ENCODE assay signal across 11 mouse cellular contexts in the genomic region with DNA sequence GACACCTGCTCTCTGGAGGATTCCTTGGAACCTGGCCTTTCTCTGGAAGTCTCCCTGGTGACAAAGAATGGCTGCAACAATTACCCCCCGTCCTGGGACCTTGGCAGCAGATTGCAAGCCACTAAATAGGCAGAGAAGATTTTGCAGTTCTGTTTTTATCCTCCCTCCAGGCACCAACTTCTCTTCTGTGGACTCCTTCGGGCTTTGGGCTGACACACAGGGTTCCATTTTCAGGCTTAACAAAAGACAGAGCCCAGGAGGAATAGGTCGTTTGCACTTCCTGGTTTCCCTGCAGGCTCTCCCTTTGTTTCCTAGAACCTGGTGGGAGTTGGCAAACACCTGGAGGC. TPM values are rescaled to one million over a fixed set of nuclear protein-coding genes. Genes with fewer than 3 reads are reported as not detected.
DNase-seq lines count a peak whose midpoint lies in the region; ATAC-seq and TF ChIP-seq lines count a peak whose summit lies in the region.
"Had no signal": no experiment of that assay in that cellular context is flagged by ENCODE, and none has a peak within 500 bp of the region (broad histone marks: within the 10 kb centered on the region; RNA-seq: fewer than 3 reads in every experiment).

No protein-coding gene starts in this region.

- no peaks in the 10 kb centered on the region for H3K9me3 ChIP-seq in heart, embryonic 10.5 days
- no peaks in the 10 kb centered on the region for H3K9me3 ChIP-seq in embryonic facial prominence, embryonic 14.5 days (ENCODE audit: control insufficient read depth, low read length)
- H3K9me3 ChIP-seq in hindbrain, embryonic 13.5 days = no peaks in the 10 kb centered on the region
- H3K9me3 ChIP-seq in midbrain, embryonic 15.5 days = no peaks in the 10 kb centered on the region
- H3K9me3 ChIP-seq: lung, embryonic 15.5 days had no signal

- H3K4me3 ChIP-seq in heart, embryonic 10.5 days = peak overlapping the region; percentile 33
- H3K4me3 ChIP-seq in embryonic facial prominence, embryonic 14.5 days (ENCODE audit: low read depth, low read length) = peak overlapping the region; percentile 21
- H3K4me3 ChIP-seq in hindbrain, embryonic 13.5 days = peak overlapping the region; percentile 17
- peak overlapping the region; percentile 20 for H3K4me3 ChIP-seq in midbrain, embryonic 15.5 days
- H3K4me3 ChIP-seq in left cerebral cortex, adult 2 months = no peak overlapping the region
- H3K4me3 ChIP-seq: lung, embryonic 15.5 days had no signal

- intact Hi-C loops in heart, postnatal 25 days (cut with DNase I) = loop anchor here (10.0 kb wide), 1 partner anchor 230 kb away; no protein-coding TSS in a partner anchor
- intact Hi-C loops in left cerebral cortex, adult 2 months (cut with DNase I) = no loop called here

- WGBS in heart, embryonic 10.5 days = 13% methylated on average over 3 of the region's 3 CpGs
- WGBS in embryonic facial prominence, embryonic 14.5 days = 6% methylated on average over 3 of the region's 3 CpGs
- WGBS in hindbrain, embryonic 13.5 days = 4% methylated on average over 3 of the region's 3 CpGs
- WGBS in midbrain, embryonic 15.5 days = 3% methylated on average over 3 of the region's 3 CpGs

- no peak for TF ChIP-seq CTCF in left cerebral cortex, adult 2 months (IDR thresholded peaks at IDR 0.05)

- peak overlapping the region; percentile 30; the same call in 1 of the 2 replicates for H3K9ac ChIP-seq in embryonic facial prominence, embryonic 14.5 days (ENCODE audit: low read depth, low read length)
- H3K9ac ChIP-seq in hindbrain, embryonic 13.5 days = no peak overlapping the region; the same call in 1 of the 2 replicates
- H3K9ac ChIP-seq in midbrain, embryonic 15.5 days = peak overlapping the region; percentile 17; the same call in 1 of the 2 replicates
- H3K9ac ChIP-seq: lung, embryonic 15.5 days had no signal

- no peak for DNase-seq in heart, embryonic 10.5 days (ENCODE audit: low spot score)
- no peak for DNase-seq in heart, postnatal 25 days (ENCODE audit: low spot score)
- DNase-seq in embryonic facial prominence, embryonic 14.5 days (ENCODE audit: low spot score) = no peak
- DNase-seq in thymus, adult 18-20 months = no peak
- no peak for DNase-seq in cerebellum, adult 9-11 months
- DNase-seq in left cerebral cortex, adult 2 months (ENCODE audit: extremely low spot score in 1 of 2, low spot score in 2 of 2) = no peak
- DNase-seq: adrenal gland, postnatal 10 days had no signal

- peaks cover 9% of the 10 kb centered on the region; the same call in 1 of the 2 replicates for H3K4me1 ChIP-seq in heart, embryonic 10.5 days
- H3K4me1 ChIP-seq in embryonic facial prominence, embryonic 14.5 days (ENCODE audit: control insufficient read depth, insufficient read depth, low read length) = 0 out of 2 replicates have a peak, but pooled peaks cover 7% of the 10 kb centered on the region
- H3K4me1 ChIP-seq in hindbrain, embryonic 13.5 days (replicated peaks) = peaks cover 12% of the 10 kb centered on the region
- peaks cover 12% of the 10 kb centered on the region for H3K4me1 ChIP-seq in midbrain, embryonic 15.5 days
- H3K4me1 ChIP-seq: lung, embryonic 15.5 days had no signal

- peak; percentile 85 for ATAC-seq in embryonic facial prominence, embryonic 14.5 days (ENCODE audit: low read depth)
- ATAC-seq in hindbrain, embryonic 13.5 days (ENCODE audit: low FRiP score) = peak; percentile 66; the same call in 1 of the 2 replicates
- peak; percentile 58 for ATAC-seq in midbrain, embryonic 15.5 days (replicated peaks)
- ATAC-seq: inflammation-experienced regulatory T-cells, adult 6 months had no signal

- H3K27me3 ChIP-seq in heart, embryonic 10.5 days (ENCODE audit: insufficient read depth, poor library complexity, severe bottlenecking) = no peaks in the 10 kb centered on the region
- no peaks in the 10 kb centered on the region for H3K27me3 ChIP-seq in embryonic facial prominence, embryonic 14.5 days (replicated peaks; ENCODE audit: control insufficient read depth, insufficient read depth, low read length)
- no peaks in the 10 kb centered on the region for H3K27me3 ChIP-seq in hindbrain, embryonic 13.5 days
- H3K27me3 ChIP-seq in midbrain, embryonic 15.5 days (replicated peaks) = no peaks in the 10 kb centered on the region
- H3K27me3 ChIP-seq: lung, embryonic 15.5 days had no signal

- H3K27ac ChIP-seq in heart, embryonic 10.5 days = peak overlapping the region; percentile 76
- H3K27ac ChIP-seq in embryonic facial prominence, embryonic 14.5 days (replicated peaks; ENCODE audit: low read depth, low read length) = peak overlapping the region; percentile 36
- peak overlapping the region; percentile 30; the same call in 1 of the 2 replicates for H3K27ac ChIP-seq in hindbrain, embryonic 13.5 days
- H3K27ac ChIP-seq in midbrain, embryonic 15.5 days = peak overlapping the region; percentile 46
- H3K27ac ChIP-seq in left cerebral cortex, adult 2 months = no peak overlapping the region
- H3K27ac ChIP-seq: lung, embryonic 15.5 days had no signal

- H3K36me3 ChIP-seq in heart, embryonic 10.5 days = no peaks in the 10 kb centered on the region
- H3K36me3 ChIP-seq in embryonic facial prominence, embryonic 14.5 days (ENCODE audit: control insufficient read depth, insufficient read depth, low read length) = no peaks in the 10 kb centered on the region
- H3K36me3 ChIP-seq in hindbrain, embryonic 13.5 days = no peaks in the 10 kb centered on the region
- H3K36me3 ChIP-seq in midbrain, embryonic 15.5 days (replicated peaks) = no peaks in the 10 kb centered on the region
- H3K36me3 ChIP-seq: lung, embryonic 15.5 days had no signal

- peak overlapping the region; percentile 47 for H3K4me2 ChIP-seq in embryonic facial prominence, embryonic 14.5 days (ENCODE audit: low read depth, low read length)
- peak overlapping the region; percentile 46 for H3K4me2 ChIP-seq in hindbrain, embryonic 13.5 days
- peak overlapping the region; percentile 46 for H3K4me2 ChIP-seq in midbrain, embryonic 15.5 days
- H3K4me2 ChIP-seq: lung, embryonic 15.5 days had no signal

RNA-seq across cellular contexts. Expression of a gene that starts 7.9 kb away (rescaled TPM):
- polyA plus RNA-seq in heart, embryonic 10.5 days (2016; fragmentation: Nextera tagmentation; extraction: Ambion mirVana) = 42.7 and 42.8 TPM in 2 replicates
- total RNA-seq in heart, postnatal 25 days (2021) = 10 to 100 TPM; 26.6 to 32.2 TPM
- polyA plus RNA-seq in embryonic facial prominence, embryonic 14.5 days (2014; fragmentation: Nextera tagmentation; extraction: Ambion mirVana) = 33.2 and 39.8 TPM in 2 replicates
- 73.2 and 74.9 TPM in 2 replicates for polyA plus RNA-seq in hindbrain, embryonic 13.5 days (2015; fragmentation: Nextera tagmentation; extraction: Ambion mirVana)
- 82.3 and 82.8 TPM in 2 replicates for polyA plus RNA-seq in midbrain, embryonic 15.5 days (2015; fragmentation: Nextera tagmentation; extraction: Ambion mirVana)
- total RNA-seq in left cerebral cortex, adult 2 months (2021) = 10 to 100 TPM; 64.3 to 68.6 TPM
